Mouse (Mus musculus): ENCODE results near the gene Igf2bp3.
A peak's percentile ranks its signal among the peaks of the same experiment; 100 is the strongest.
"Not testable (repeated sequence)": the region's sequence is repeated elsewhere in the genome, so short reads cannot be mapped to it uniquely, and the experiment has no call there.

Gene Igf2bp3

DNA sequence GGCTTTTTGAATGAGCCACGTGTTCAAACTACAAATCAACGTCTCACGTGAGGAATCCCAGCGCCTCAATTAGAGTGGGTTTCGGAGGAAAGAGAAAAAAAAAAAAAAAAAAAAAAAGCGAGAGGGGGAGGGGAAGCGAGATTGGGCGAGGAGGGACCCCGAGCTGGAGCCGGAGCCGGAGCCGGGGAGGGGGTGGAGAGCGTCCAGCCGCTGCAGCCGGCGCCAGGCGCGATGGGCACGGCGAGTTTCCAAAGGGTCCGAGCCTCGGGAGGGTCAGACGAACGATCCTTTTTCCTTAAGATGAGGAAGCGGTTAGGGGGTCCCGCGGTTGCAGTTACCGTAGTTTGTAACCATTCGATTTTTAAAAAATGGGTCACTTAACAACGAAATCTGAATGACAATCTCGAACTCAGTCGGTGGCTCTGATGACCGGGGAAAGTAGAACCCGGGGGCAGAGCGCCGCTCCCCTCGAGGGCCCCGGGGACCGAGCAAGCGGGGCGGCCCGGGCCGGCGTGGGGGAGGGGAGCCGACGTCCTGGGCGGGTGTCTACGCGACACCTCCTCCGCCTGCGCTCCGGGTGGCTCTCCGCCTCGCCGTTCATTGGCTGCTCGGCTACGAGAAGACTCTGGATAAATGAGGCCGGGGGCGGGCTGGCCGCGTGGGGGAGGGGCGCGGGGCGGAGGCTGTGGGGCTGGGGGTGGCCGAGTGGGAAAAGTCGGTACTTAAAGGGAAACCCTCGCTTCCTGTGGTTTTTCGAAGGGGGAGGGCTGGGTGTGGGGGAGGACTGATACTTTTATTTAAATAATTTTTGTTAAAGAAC is at the start of gene Igf2bp3:
Gene Igf2bp3, minus strand, starts transcription at position 30 of the 820 bp plus-strand sequence.
- DNase-seq, result no peak

DNA sequence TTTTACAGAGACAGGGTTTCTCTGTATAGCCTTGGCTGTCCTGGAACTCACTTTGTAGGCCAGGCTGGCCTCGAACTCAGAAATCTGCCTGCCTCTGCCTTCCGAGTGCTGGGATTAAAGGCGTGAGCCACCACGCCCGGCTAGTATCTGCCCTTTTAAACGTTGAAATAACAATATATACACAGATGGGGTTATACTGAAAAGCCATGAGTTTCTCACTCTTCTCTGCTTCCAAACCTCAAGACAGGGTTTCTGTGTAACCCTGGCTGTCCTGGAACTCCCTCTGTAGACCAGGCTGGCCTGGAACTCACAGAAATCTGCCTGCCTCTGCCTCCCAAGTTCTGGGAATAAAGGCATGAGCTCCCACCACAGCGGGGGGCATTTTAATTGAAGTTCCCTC is 49.7 kb upstream of the Igf2bp3 start:
- not testable (repeated sequence) for DNase-seq

DNA sequence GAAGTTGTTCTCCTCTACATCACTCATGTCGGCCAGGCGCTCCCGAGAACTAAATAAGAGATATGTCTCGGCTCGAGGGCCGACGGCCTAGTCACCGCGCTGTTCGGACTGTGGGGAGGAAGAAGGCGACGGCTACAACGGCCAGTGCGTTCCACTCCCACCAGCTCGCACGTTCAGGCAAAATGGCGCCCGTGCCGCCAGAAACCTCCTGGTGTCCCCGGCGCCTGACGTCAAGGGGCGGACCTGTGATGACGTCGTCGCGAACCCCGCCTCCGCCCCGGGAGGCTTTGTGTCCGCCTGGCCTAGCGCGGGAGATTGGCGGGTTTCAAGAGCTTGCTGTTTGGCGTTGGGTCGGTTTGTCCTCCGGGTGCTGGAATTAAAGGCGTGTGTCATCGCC is 49.1 kb upstream of the Igf2bp3 start, which contains the start of gene Tra2a:
Gene Tra2a, minus strand, starts transcription at position 187 of the 397 bp plus-strand sequence.
- peak; percentile 96 for DNase-seq

DNA sequence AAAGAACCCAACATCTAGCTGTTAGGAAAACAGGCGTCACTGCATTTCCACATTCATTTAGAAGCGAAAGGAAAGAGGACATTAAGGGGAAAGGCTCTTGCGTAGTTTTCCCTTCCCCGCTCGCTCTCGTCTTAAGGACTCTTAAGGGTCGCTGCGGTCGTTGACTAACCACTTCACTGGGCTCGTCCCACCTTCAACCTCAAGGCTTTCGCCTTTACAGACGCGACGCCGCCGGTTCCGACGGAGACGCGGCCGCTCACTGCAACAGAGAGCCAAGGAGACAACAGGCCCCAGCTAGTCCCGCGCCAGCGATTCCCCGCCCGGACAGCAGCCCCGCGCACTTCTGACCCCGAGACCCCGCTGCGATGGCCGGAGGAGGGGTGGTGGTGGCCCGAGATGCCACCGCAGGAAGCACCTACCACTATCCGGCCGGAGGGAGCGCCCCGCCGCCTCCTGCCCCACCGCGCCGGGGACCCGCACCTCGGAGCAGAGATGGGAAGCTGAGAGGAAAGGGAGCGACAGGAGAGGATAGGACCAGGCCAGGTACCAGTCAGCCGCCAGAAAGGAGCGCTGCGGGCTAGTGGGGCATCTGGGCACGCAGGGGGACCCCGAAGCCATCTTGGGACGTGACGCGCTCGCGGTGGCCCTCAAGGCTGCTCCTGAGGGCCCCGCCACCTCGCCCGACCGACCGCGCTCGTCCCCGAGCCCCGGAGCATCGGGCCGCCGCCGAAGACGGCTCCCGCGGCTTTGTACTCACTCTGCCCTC is 48.5 kb upstream of the Igf2bp3 start:
- peak; percentile 49 for DNase-seq

DNA sequence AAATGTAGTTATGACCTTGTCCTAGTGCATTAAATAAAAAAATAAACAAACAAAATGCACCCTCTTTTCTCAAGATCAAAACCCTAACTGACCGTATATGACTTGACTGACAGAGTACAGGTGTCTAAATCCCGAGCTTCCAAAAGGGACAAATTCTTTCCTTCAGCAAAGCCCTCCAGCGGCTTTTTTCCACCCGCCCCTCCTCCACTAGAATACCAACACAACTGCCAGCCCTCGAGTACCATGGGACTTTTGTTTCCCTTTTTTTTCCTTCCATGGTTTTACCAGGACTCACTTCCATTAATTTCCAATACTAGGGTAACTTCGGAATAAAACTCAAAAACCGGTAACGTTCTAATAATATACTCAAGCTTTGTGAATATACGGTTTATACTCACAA is 47.7 kb upstream of the Igf2bp3 start:
- no peak for DNase-seq

DNA sequence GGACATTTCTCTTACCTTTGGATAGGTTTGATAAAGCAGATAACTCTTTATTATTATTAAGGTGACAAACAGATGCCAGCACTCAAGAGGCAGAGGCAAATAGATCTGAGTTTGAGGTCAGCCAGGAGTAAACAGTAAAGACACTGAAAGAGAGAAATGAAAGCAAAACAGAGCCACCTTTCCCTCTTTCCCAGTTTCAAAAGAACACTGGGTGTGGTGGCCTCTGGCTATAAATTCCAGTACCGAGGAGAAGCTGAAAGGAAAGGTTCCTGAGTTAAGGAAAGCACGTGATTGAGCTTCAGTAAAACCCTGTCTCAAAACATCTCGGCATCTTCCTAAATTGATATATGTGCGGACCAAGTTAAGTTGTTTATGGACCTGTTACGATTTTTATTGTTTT is 45.0 kb upstream of the Igf2bp3 start:
- DNase-seq, result no peak

DNA sequence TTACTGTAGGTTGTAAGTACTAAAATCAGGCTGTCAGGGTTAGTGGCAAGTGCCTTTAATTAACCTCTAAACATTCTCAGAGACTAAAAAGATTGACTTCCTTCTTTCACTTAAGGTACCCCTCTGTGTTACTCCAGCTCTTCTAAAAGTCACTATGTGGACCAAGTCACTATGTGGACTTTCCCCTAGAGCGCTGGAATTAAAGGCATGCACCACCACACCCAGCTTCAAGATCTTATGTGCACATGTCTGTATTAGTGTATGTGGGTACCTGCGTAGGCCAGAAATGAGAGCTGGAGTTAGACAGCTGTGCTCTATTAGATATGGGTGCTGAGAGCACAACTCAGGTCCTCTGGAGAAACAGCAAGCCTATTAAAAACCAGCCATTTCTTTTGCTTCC is 43.1 kb upstream of the Igf2bp3 start:
- no peak for DNase-seq

DNA sequence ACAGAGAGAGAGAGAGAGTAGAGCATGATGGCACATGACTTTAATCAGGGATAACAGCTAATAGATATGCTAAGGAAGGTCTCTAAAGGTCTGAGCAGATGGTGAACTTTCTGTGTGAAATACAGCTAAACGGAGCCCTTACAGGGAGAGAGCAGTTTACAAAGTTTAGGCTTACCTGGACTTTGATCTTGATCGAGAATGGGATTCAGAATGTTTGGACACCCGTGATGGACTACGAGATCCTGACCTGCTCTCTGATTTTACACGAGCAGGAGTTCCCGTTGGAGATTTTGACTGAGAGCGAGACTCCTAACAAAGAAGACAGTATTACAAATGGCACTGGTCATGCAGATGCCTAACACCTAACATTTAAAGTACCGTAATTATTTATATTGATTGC is 37.5 kb upstream of the Igf2bp3 start:
- DNase-seq, result no peak

DNA sequence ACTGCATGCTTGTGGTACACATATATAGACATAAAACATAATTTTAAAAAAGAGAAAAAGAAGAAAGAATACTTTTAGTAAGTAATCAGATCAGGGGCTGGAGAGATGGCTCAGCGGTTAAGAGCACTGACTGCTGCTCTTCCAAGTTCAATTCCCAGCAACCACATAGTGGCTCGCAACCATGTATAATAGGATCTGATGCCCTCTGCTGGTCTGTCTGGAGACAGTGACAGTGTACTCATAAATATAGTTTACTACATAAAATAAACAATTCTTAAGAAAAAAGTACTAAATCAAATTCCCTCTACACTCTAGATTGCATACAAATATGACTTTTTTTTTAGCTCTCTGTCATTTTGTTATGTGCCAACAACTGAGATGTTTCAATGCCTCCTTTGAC is 36.4 kb upstream of the Igf2bp3 start:
- no peak for DNase-seq

DNA sequence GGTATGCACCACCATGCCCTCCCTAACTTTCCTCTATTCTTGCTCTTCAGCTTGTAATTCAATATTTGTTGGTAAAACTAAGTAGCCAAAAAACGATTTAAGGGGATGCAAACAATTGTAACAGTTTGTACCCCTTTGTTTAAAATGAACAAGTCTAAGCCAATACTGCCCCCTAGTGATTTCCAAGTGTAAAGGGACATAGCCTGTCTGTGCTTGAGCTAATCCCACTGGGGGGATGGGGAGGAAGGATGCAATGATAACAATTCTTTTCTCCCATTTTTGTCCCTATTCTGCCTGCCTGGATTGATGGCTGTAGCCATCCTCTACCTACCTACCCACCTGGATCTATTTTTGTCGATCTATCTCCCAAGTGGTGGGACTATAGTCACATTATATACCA is 32.5 kb upstream of the Igf2bp3 start:
- no peak for DNase-seq

DNA sequence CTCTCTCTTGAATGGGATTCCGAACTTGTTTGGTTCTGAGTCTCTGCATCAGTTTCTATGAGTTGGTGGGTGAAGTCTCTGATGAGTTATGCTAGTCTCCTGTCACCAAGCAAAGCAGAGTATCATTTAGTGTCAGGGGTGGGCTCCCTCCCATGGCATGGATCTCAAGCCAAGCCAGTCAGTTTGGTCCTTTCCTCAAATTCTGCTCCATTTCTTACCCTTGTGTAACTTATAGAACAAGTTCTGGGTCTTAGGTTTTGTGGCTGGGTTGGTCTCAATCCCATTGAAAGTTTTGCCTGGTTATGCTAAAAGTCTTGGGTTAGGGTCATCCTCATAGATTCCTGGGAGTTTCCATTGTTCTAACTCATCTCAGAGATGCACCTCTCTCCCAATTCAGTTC is 27.6 kb upstream of the Igf2bp3 start:
- DNase-seq, result no peak

DNA sequence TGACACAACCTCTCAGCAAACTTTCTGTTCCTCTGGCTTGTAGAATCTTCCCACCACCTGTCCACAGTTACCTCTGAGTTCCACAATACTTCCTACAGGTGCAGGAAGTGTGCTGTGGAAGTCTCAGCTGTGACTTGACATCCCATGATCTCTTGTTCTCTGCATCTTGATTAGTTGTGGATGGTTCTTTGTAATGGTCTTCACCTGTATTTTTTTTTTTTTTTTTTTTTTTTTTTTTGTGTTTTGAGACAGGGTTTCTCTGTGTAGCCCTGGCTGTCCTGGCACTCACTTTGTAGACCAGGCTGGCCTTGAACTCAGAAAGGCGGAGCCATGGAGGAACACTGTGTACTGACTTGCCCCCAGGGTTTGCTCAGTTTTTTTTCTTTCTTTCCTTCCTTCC is 26.8 kb upstream of the Igf2bp3 start:
- no peak for DNase-seq

DNA sequence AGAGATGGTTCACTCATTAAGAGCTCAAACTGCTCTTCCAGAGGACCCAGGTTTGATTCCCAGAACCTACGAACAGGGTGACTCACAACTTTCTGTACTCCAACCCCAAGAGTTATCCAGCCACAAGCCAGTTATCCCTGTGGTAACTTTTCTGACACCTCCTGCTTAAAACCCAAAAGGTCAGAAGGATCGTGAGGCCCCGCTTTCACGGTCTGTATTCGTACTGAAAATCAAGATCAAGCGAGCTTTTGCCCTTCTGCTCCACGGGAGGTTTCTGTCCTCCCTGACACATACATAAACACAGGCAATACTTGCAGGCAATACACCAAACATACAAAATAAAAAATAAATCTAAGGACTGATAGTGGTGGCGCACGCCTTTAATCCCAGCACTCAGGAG is 21.6 kb upstream of the Igf2bp3 start:
- peak; percentile 100 for DNase-seq

DNA sequence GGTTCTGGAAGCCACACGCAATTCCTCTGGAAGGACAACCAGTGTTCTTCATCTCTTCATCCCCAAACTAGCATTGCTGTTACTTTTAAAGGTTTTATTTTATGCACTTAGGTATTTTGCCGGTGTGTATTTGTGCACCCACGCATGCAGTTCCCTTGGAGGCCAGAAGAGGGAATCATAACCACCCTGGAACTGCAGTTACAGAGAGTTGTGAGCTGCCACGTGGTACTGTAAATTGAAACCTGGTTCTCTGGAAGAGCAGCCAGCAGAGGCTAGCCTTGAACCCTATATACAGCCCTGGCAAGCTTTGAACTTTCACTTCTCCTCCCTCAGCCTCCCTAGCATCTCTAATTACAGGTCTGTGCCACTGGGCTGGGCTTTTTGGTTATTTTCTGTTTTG is 18.6 kb upstream of the Igf2bp3 start:
- DNase-seq, result no peak

DNA sequence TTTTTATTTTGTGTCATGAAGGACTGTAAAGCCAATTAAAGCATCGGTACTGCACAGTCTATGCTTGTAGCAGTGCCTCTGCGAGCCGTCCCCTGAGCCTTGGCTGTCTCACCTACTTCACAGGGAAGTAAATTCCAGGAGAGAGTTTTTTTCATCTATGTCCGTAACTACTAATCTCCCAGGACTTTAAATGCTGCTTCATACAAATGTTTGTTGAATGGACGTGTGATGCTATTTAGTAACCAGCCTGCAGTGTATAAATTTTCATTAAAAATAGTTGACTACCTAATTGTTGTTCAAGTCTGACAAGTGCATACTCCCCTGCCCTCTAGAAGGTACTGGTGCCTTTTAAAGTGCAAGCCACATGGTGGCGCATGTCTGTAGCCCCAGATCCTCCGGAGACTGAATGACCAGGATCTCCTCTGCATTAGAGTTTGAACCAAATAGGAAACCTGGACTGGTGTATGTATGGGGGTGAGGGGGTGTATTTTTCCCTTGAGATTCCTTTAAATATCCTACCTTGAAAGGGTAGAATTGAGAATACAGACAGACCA is 13.4 kb upstream of the Igf2bp3 start:
- DNase-seq, result peak; percentile 53

DNA sequence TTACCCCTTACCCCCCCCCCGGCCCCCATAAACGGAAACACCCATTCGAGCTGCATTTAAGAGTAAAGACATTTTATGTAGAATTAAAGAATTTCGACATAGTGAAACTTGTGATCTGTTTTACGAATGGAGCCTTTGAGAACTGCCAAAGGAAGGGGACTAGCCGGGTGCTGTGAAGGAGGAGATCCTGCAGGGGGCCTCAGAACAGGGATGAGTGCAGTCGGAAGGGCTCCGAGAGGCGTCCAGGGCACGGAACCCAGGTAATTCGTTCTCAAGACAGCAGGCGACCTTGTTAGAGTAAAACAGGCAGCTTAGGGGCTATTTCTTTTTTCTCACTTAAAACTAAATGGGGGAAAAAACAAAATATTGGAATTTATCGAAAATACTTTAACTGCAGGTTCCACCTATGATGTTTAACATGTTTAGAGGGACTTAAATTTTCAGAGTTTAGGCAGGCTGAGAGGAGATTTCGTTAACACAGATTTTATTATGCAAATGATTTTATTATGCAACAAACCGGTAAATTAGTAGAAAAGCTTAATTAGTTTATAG is 12.5 kb upstream of the Igf2bp3 start:
- no peak for DNase-seq

DNA sequence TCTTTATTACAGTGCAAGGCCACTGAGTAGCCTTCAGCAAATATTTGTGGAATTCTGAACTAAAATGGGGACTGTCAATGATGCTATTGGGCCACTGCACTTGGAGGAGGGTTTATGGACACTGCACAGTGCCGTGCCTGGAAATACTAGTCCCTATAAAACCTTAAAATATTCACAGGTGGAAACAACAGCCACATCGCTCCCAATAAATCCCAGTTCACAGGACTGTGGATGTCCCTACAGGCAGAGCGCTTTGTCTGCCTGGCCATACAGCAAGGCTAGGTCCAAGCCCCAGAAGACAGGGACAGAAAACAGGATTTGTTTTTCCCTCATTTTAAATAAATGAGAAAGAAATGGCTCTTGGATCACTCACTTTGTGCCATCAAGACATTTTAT is 11.0 kb upstream of the Igf2bp3 start:
- no peak for DNase-seq

DNA sequence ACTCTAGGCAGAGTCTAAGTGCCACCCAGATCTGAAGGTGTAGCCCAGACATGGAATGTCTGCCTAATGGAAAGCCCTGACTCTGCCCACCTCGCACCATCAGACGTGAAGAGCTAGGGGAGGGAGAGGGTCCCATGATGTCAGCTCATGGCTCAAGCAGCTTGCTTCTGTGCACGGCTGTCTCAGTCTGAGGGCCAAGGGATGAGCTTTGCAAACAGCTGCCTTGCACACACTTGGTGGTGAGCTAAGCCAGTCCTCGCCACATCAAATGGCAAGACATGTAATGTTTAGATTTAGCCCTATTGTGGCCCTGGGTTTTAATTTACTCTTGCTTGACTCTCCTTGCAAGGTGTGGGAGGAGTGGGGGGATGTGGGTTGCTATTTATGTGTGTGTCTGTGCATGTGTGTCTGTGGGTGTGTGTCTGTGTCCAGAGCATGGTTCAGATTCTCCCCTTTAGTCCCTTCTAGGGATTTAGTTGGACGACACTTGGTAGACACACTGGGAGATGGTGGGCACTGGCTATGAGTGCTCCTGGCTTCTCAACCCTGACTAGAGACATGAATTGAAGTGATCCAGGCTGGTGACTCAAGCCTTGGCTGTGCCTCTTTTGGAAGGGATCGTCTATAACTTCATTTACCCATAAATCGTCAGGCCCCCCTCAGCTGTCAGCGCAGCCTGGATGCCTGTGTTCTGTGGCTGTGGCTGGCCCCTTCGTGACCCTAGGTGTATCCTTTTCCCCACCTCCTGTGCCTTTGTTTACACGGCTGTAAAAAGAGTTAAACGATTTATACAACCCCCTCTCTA is 10.4 kb upstream of the Igf2bp3 start:
- DNase-seq, result no peak

DNA sequence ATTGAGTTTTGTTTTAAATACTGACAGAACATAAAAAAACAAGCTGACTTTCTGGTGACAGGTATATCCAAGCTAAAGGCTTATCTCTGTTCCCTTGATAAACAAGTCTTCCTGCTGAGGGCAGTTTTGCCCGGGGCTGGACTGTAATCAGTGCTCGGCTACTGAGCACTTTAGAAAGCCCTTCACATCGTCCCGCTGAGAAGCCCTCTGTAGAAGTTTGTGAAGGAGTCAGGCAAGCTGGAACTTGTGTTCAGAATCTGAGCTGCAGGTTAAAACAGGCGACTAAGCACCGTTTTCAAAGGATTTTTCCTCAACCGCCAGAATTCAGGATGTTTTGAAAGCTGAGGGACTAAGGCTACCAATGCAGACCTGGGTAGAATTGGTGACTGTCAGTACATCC is 7.1 kb upstream of the Igf2bp3 start:
- no peak for DNase-seq

DNA sequence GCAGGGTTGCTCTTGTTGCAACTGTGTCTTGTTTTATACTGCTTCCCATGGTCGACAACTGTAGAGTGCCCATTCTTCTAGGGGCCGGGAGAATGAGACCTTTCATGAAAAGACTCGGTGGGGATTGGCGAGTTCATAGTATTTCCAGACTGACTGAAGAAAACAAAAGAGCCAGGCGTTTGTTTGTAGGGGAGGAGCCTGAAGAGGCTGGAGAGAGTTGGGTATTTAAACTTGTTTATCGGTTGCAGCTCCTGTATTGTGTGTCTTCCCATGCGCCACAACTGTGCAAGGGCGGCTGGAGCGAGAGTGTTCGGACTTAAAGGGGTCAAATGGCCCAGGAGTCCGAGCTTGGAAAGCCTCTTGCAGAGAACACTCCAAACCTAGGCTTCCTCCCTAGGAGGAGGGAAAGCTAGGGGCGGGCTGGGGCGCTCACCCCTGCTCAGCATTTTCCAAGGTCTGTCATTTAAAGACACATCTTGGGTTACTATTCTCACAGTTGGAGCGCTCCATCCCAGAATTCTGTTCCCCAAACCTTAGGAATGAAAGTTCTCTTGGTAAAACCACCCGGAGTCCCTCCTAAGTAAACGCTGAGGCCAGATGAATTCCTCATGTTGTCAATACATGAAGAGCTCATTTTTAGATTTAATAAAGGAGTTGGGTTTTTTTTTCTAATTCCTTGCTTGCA is 5.3 kb upstream of the Igf2bp3 start:
- no peak for DNase-seq

DNA sequence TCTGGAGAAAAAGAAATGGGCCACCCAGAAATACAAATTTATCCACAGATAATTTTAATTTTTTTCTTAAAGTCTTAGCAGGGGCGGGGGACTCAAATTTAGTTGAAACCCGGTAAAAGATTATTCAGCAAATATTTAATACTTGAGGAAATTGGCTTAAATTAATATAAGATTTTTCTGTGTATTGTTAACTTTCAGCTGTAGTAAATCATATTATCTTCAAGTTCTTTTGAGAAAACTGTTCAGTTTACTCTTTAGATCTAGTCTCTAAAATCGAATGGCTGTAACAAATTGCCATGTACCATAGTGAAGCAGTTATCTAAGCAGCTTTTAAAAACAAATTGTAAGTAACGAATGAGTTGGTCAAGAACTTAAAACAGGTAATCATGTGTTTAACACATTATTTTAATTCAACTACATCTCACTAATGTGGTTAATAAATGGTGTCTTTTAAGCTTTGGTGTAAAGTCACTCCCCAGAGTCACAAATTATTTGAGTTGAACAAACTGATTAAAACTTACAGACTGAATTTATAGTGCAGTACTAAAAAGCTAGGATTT is 4.3 kb upstream of the Igf2bp3 start:
- DNase-seq, result no peak

DNA sequence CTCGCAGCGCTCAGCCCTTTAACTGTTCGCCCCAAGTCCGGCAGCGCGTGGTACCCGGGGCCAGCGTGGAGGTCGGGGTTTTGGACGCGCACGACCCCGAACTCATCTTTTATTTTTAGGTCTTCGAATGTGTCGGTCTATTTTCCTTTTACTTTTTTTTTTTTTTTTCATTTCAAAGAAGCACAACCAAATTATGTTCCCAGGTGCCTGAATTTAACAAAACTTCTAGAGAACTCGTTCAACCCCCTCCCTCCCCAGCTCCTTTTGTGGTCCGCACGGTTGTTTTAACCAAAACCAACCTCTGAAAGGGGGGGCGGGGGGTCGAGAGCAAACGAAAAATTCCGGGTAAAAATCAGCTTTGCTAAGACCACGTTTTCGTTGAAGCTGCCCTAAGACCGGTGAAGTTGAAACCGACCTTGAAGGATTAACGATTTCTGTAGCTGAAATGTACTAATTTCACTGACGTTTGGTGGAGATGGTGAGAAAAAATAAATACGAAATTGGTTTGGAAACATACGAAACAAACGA is 3.6 kb upstream of the Igf2bp3 start:
- DNase-seq, result peak; percentile 32

Data from kidney, adult 9 months (tissue).